Mouse (Mus musculus): ENCODE results near the gene Fmo1. TPM values are rescaled to one million over a fixed set of nuclear protein-coding genes. Genes with fewer than 3 reads are reported as not detected.
A peak's percentile ranks its signal among the peaks of the same experiment; 100 is the strongest.

Gene Fmo1
- total and polyA plus RNA-seq, 2 experiments from 2014 or later = 33.2 to 45.3 TPM

DNA sequence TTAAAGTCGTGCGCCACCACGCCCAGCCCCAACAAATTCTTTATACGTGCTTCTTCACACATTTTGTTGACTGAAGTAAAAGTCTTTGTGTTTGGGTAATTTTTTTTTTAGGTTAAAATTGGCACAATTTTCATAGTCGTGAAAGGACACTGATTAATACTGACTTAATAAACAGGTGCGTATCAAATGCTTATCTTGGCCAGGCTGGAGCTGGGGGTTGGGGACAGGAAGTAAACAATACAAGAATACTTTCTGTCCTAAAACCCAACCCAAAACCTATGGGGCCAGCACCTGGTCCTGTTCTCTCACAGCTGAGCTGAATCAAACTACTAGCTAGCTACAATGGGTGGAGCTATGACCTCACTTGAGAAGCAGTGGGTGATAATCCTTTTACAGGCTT, 26.6 kb upstream of the Fmo1 start:
- DNase-seq (ENCODE audit: low spot score) (no peak), ATAC-seq (no peak)
- H3K4me3 ChIP-seq (ENCODE audit: low read length) = no peak overlapping the region
- no peaks in the 10 kb centered on the region for H3K4me1 ChIP-seq (ENCODE audit: insufficient read depth, low read length)
- WGBS = 97% methylated on average over 6 of the region's 6 CpGs
- TF ChIP-seq CTCF (IDR thresholded peaks at IDR 0.05; ENCODE audit: low read depth) = no peak
- no peaks in the 10 kb centered on the region for H3K36me3 ChIP-seq (ENCODE audit: insufficient read depth, low read length)
- H3K4me2 ChIP-seq (ENCODE audit: low read depth, low read length) = no peak overlapping the region
- H3K9me3 ChIP-seq (ENCODE audit: low read length) = no peaks in the 10 kb centered on the region
- H3K27me3 ChIP-seq (ENCODE audit: insufficient read depth, low read length) = no peaks in the 10 kb centered on the region
- H3K9ac ChIP-seq (replicated peaks; ENCODE audit: low read length) = no peak overlapping the region
- H3K27ac ChIP-seq = no peak overlapping the region

- no peak overlapping the region for H3K27ac ChIP-seq
- no peak overlapping the region for H3K4me2 ChIP-seq (ENCODE audit: low read depth, low read length)
- DNase-seq (ENCODE audit: low spot score) (no peak), ATAC-seq (no peak)
- TF ChIP-seq CTCF (IDR thresholded peaks at IDR 0.05; ENCODE audit: low read depth) = no peak
- WGBS = 67% methylated on average over 6 of the region's 6 CpGs
- no peaks in the 10 kb centered on the region for H3K36me3 ChIP-seq (ENCODE audit: insufficient read depth, low read length)
- no peak overlapping the region for H3K9ac ChIP-seq (replicated peaks; ENCODE audit: low read length)
- H3K4me1 ChIP-seq (ENCODE audit: insufficient read depth, low read length) = no peaks in the 10 kb centered on the region
- H3K27me3 ChIP-seq (ENCODE audit: insufficient read depth, low read length) = no peaks in the 10 kb centered on the region
- no peaks in the 10 kb centered on the region for H3K9me3 ChIP-seq (ENCODE audit: low read length)
- no peak overlapping the region for H3K4me3 ChIP-seq (ENCODE audit: low read length)
Observed at GRCm38 (mm10) chr1:162891980-162892451, 25.6 kb upstream of the Fmo1 start.

DNA sequence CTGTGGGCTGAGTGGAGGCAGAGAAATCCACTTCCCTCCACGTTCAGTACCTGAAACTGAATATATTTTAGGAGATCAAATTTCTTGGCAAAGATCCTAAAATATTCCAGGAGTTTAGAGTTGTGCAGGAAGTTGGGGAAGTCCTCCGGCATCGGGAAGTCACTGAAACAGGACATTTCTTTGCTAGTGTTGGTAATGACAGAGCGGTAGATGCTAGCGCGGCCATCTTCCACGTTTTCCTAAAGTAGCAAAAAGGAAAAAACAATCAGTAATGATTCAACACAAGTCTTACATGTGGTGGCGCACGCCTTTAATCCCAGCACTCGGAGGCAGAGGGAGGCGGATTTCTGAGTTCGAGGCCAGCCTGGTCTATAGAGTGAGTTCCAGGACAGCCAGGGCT, 22.2 kb upstream of the Fmo1 start:
- Histone ChIP-seq H3K4me1 (ENCODE audit: insufficient read depth, low read length) (no peaks in the 10 kb centered on the region), H3K9ac (replicated peaks; ENCODE audit: low read length) (no peak overlapping the region), H3K9me3 (ENCODE audit: low read length) (no peaks in the 10 kb centered on the region), H3K4me2 (ENCODE audit: low read depth, low read length) (no peak overlapping the region), H3K27ac (no peak overlapping the region), H3K36me3 (ENCODE audit: insufficient read depth, low read length) (no peaks in the 10 kb centered on the region), H3K4me3 (ENCODE audit: low read length) (no peak overlapping the region), H3K27me3 (ENCODE audit: insufficient read depth, low read length) (no peaks in the 10 kb centered on the region)
- no peak for TF ChIP-seq CTCF (IDR thresholded peaks at IDR 0.05; ENCODE audit: low read depth)
- DNase-seq (ENCODE audit: low spot score) = no peak
- no peak for ATAC-seq
- WGBS = 89% methylated on average over 12 of the region's 12 CpGs

DNA sequence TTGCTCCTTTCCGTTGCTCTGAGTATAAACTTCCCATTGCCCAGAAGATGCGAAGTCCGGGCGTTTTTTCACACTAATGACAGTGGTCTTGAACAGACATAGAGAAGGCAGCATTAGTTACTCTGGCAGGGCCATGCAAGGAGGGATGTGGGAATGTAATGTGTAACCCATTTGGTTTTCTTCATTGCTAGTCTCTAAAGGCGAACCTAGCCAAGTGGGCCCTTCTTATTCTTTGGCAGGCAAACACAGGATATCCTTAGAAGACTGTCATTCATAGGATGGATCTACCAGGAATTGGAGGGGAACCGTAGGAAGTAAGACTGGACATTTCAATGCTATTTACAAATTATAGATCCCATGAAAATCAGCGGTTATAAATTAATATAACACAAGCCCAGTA, 21.2 kb upstream of the Fmo1 start:
- Histone ChIP-seq H3K27ac (no peak overlapping the region), H3K9me3 (ENCODE audit: low read length) (no peaks in the 10 kb centered on the region), H3K4me1 (ENCODE audit: insufficient read depth, low read length) (no peaks in the 10 kb centered on the region), H3K36me3 (ENCODE audit: insufficient read depth, low read length) (no peaks in the 10 kb centered on the region), H3K4me2 (ENCODE audit: low read depth, low read length) (no peak overlapping the region), H3K9ac (replicated peaks; ENCODE audit: low read length) (no peak overlapping the region), H3K27me3 (ENCODE audit: insufficient read depth, low read length) (no peaks in the 10 kb centered on the region), H3K4me3 (ENCODE audit: low read length) (no peak overlapping the region)
- WGBS = 95% methylated on average over 7 of the region's 7 CpGs
- TF ChIP-seq CTCF (IDR thresholded peaks at IDR 0.05; ENCODE audit: low read depth) = no peak
- ATAC-seq (no peak), DNase-seq (ENCODE audit: low spot score) (no peak)

GRCm38 (mm10) chr1:162886138-162886816, 19.9 kb upstream of the Fmo1 start:
- WGBS = 85% methylated on average over 11 of the region's 11 CpGs
- TF ChIP-seq CTCF (IDR thresholded peaks at IDR 0.05; ENCODE audit: low read depth) = no peak
- DNase-seq (ENCODE audit: low spot score) = no peak

GRCm38 (mm10) chr1:162882681-162883080, 16.3 kb upstream of the Fmo1 start:
- ATAC-seq (no peak), DNase-seq (ENCODE audit: low spot score) (no peak)
- Histone ChIP-seq H3K36me3 (ENCODE audit: insufficient read depth, low read length) (no peaks in the 10 kb centered on the region), H3K9me3 (ENCODE audit: low read length) (no peaks in the 10 kb centered on the region), H3K27me3 (ENCODE audit: insufficient read depth, low read length) (no peaks in the 10 kb centered on the region), H3K4me3 (ENCODE audit: low read length) (no peak overlapping the region), H3K9ac (replicated peaks; ENCODE audit: low read length) (no peak overlapping the region), H3K4me2 (ENCODE audit: low read depth, low read length) (no peak overlapping the region), H3K27ac (no peak overlapping the region), H3K4me1 (ENCODE audit: insufficient read depth, low read length) (no peaks in the 10 kb centered on the region)
- no peak for TF ChIP-seq CTCF (IDR thresholded peaks at IDR 0.05; ENCODE audit: low read depth)
- 75% methylated on average over 4 of the region's 4 CpGs for WGBS

More at GRCm38 (mm10) chr1:162886138-162886816, 19.9 kb upstream of the Fmo1 start:
- no peaks in the 10 kb centered on the region for H3K4me1 ChIP-seq (ENCODE audit: insufficient read depth, low read length)
- H3K9ac ChIP-seq (replicated peaks; ENCODE audit: low read length) = no peak overlapping the region
- no peak overlapping the region for H3K27ac ChIP-seq
- H3K9me3 ChIP-seq (ENCODE audit: low read length) = no peaks in the 10 kb centered on the region
- ATAC-seq = no peak
- H3K27me3 ChIP-seq (ENCODE audit: insufficient read depth, low read length) = no peaks in the 10 kb centered on the region
- no peaks in the 10 kb centered on the region for H3K36me3 ChIP-seq (ENCODE audit: insufficient read depth, low read length)
- H3K4me3 ChIP-seq (ENCODE audit: low read length) = no peak overlapping the region
- H3K4me2 ChIP-seq (ENCODE audit: low read depth, low read length) = no peak overlapping the region

DNA sequence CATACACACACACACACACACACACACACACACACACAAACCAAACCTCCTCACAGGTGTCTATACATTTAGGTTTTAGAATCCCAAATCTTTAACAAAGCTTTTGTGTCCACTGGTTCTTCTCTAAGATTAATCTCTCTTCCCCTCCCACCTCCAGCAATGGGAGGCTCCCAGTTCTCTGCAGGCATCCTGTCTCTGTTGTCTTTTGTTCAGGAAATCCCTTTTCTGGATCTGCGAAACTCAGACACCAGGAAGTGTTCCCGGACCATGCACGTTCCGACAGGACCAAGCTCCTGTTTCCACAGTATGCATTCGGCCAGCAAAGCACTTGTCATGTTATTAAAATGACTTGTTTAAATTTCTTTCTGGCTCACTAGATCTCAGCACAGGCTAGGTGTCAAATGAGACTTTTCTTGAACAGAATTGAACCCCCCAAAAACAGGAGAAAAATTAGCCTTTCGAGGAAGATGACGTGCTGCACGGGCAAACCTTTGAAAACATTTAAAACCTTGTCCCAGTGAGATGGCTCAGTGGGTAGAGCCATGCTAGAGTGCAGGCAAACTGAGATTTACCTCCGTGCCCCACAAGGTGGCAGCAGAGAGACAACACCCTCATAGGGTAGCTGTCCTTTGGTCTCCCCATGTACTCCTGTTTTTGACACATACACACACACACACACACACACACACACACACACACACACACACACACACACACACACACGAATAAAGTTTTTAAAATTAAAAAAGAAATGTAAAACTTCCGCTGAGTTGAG, 13.4 kb upstream of the Fmo1 start:
- Histone ChIP-seq H3K9ac (replicated peaks; ENCODE audit: low read length) (no peak overlapping the region), H3K4me1 (ENCODE audit: insufficient read depth, low read length) (no peaks in the 10 kb centered on the region), H3K9me3 (ENCODE audit: low read length) (no peaks in the 10 kb centered on the region), H3K4me3 (ENCODE audit: low read length) (no peak overlapping the region), H3K27me3 (ENCODE audit: insufficient read depth, low read length) (no peaks in the 10 kb centered on the region), H3K4me2 (ENCODE audit: low read depth, low read length) (no peak overlapping the region), H3K36me3 (ENCODE audit: insufficient read depth, low read length) (no peaks in the 10 kb centered on the region), H3K27ac (no peak overlapping the region)
- TF ChIP-seq CTCF (IDR thresholded peaks at IDR 0.05; ENCODE audit: low read depth) = peak; percentile 60
- DNase-seq (ENCODE audit: low spot score) (peak; percentile 21), ATAC-seq (no peak)
- 62% methylated on average over 11 of the region's 11 CpGs for WGBS

Data from hindbrain, postnatal 0 days (tissue).